Mouse (Mus musculus) limb, embryonic 11.5 days (tissue): ENCODE data around the gene Akirin2. TPM values are rescaled to one million over a fixed set of nuclear protein-coding genes. Genes with fewer than 3 reads are reported as not detected.
"Not testable (repeated sequence)": the region's sequence is repeated elsewhere in the genome, so short reads cannot be mapped to it uniquely, and the experiment has no call there.

ENCODE experiments used
- ATAC-seq: fragments of 200-750 bp; cut with Nextera tagmentation; 2 replicates; pipeline ENCODE4 v1.8.0; 2017; ENCODE audit warnings: low read depth; ENCODE audit not compliant: insufficient number of reproducible peaks, low FRiP score, low TSS enrichment
- DNase-seq: peaks from one replicate; pipeline ENCODE4 v3.0.0-alpha.2; 2015; ENCODE audit warnings: low spot score
- H3K27ac ChIP-seq: fragments of 300-500 bp; sonication (generic); replicated peaks from 2 replicates; pipeline ENCODE4 v1.5.1; 2014; ENCODE audit warnings: low read depth, mild to moderate bottlenecking, low read length
- H3K27me3 ChIP-seq: fragments of 300-500 bp; sonication (generic); 2 replicates; pipeline ENCODE4 v1.6.1; 2014; ENCODE audit warnings: mild to moderate bottlenecking, low read length, mixed read lengths; ENCODE audit not compliant: control insufficient read depth, insufficient read depth
- H3K36me3 ChIP-seq: fragments of 300-500 bp; sonication (generic); 2 replicates; pipeline ENCODE4 v1.6.1; 2014; ENCODE audit warnings: mild to moderate bottlenecking, low read length, moderate library complexity, mixed read lengths; ENCODE audit not compliant: control insufficient read depth, insufficient read depth
- H3K4me1 ChIP-seq: fragments of 300-500 bp; sonication (generic); 2 replicates; pipeline ENCODE4 v1.6.1; 2014; ENCODE audit warnings: low read length, mixed read lengths; ENCODE audit not compliant: control insufficient read depth, insufficient read depth
- H3K4me2 ChIP-seq: fragments of 300-500 bp; sonication (generic); 2 replicates; pipeline ENCODE4 v1.6.1; 2014; ENCODE audit warnings: low read depth, mild to moderate bottlenecking, moderate library complexity; ENCODE audit not compliant: severe bottlenecking
- H3K4me3 ChIP-seq: fragments of 300-500 bp; sonication (generic); 2 replicates; pipeline ENCODE4 v1.5.1; 2014; ENCODE audit warnings: low read depth, low read length
- H3K9ac ChIP-seq: fragments of 300-500 bp; sonication (generic); 2 replicates; pipeline ENCODE4 v1.6.1; 2014; ENCODE audit warnings: mild to moderate bottlenecking, low read length
- H3K9me3 ChIP-seq: fragments of 300-500 bp; sonication (generic); 2 replicates; pipeline ENCODE4 v1.6.1; 2016; ENCODE audit warnings: low read length; ENCODE audit not compliant: control insufficient read depth
- WGBS: fragments of 180-500 bp; shearing (Covaris S2); extraction: QIAGEN DNeasy Blood & Tissue Kit; methylation state at CpG from one replicate; pipeline ENCODE4 v1.1.7; 2014; 5-methylcytosine and 5-hydroxymethylcytosine counted together
- polyA plus RNA-seq: library from polyadenylated mRNA; unstranded; fragments of >200 nt; fragmentation: Nextera tagmentation; extraction: Ambion mirVana; gene quantifications from 2 replicates; pipeline ENCODE4 v1.2.1, GENCODE M21; 2014

Gene Akirin2
- polyA plus RNA-seq, 1 experiment from 2014 or later, result 77.8 TPM

DNA sequence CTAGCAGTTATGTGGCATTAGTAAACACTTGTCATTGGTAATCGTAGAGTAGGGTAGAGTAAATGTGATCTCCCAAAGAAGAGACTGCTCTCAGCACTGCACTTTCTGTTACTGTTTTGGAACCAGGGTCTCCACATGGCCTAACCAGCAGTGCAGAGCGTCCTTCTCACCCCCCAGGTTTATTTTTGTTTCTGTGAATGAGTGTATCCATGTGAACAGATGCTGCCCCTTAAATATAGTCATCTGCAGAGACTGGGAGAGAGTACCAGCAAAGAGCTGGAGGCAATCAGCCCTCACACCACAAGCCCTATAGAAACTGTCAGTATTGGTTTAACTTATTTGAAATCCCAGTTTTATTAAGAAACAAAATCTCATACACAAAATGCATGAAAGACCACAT, 22.1 kb downstream of the Akirin2 start:
- DNase-seq (no peak), ATAC-seq (no peak)
- Histone ChIP-seq H3K4me3 (no peak overlapping the region), H3K27me3 (no peaks in the 10 kb centered on the region), H3K9ac (no peak overlapping the region), H3K9me3 (no peaks in the 10 kb centered on the region), H3K36me3 (peaks cover 6% of the 10 kb centered on the region; the same call in 1 of the 2 replicates), H3K4me1 (no peaks in the 10 kb centered on the region), H3K27ac (no peak overlapping the region), H3K4me2 (no peak overlapping the region)
- 90% methylated on average over 2 of the region's 2 CpGs for WGBS

GRCm38 (mm10) chr4:34577028-34577427, 26.3 kb downstream of the Akirin2 start:
- Histone ChIP-seq H3K27me3 (no peaks in the 10 kb centered on the region), H3K4me3 (no peak overlapping the region), H3K9ac (no peak overlapping the region), H3K27ac (no peak overlapping the region), H3K4me2 (no peak overlapping the region), H3K4me1 (no peaks in the 10 kb centered on the region), H3K36me3 (peaks cover 13% of the 10 kb centered on the region; the same call in 1 of the 2 replicates), H3K9me3 (no peaks in the 10 kb centered on the region)
- DNase-seq (no peak), ATAC-seq (no peak)
- 96% methylated on average over 2 of the region's 2 CpGs for WGBS

- Histone ChIP-seq H3K4me2 (no peak overlapping the region), H3K27me3 (no peaks in the 10 kb centered on the region), H3K27ac (no peak overlapping the region), H3K36me3 (peaks cover 13% of the 10 kb centered on the region; the same call in 1 of the 2 replicates), H3K4me1 (no peaks in the 10 kb centered on the region), H3K4me3 (no peak overlapping the region), H3K9me3 (no peaks in the 10 kb centered on the region), H3K9ac (no peak overlapping the region)
- DNase-seq (no peak), ATAC-seq (no peak)
- 79% methylated on average over 1 of the region's 1 CpGs for WGBS
Observed at GRCm38 (mm10) chr4:34579215-34579614, 28.5 kb downstream of the Akirin2 start.

GRCm38 (mm10) chr4:34581489-34581888, 30.8 kb downstream of the Akirin2 start:
- not testable (repeated sequence) for H3K9me3 ChIP-seq, H3K4me1 ChIP-seq, H3K4me3 ChIP-seq, DNase-seq, H3K4me2 ChIP-seq, ATAC-seq, H3K27ac ChIP-seq, H3K27me3 ChIP-seq, H3K9ac ChIP-seq
- WGBS, result 91% methylated on average over 1 of the region's 1 CpGs
- H3K36me3 ChIP-seq, result peaks cover 16% of the 10 kb centered on the region

DNA sequence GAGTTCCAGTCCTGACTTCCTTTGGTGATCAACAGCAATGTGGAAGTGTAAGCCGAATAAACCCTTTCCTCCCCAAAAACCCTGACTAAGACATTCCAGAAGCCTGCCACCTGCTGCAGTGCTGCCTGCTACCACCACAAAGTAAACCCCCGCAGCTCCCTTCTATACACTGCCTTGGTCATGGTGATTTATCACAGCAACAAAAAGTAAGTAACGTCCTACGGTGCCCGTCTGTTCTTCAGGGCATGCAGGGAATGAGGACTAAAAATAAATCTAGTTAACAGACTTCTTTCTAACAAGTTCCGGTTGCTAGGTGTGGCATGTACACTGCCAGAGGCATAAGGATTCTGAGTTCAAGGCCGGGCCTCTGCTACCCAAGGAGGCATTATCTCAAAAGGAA, 31.3 kb downstream of the Akirin2 start:
- 78% methylated on average over 7 of the region's 7 CpGs for WGBS

GRCm38 (mm10) chr4:34582476-34582875, 31.7 kb downstream of the Akirin2 start:
- H3K27ac ChIP-seq, result no peak overlapping the region
- no peaks in the 10 kb centered on the region for H3K4me1 ChIP-seq
- DNase-seq (no peak), ATAC-seq (no peak)
- H3K4me3 ChIP-seq, result no peak overlapping the region
- H3K27me3 ChIP-seq, result no peaks in the 10 kb centered on the region
- H3K9me3 ChIP-seq, result no peaks in the 10 kb centered on the region
- no peak overlapping the region for H3K9ac ChIP-seq
- WGBS, result 89% methylated on average over 5 of the region's 5 CpGs
- peaks cover 16% of the 10 kb centered on the region for H3K36me3 ChIP-seq
- no peak overlapping the region for H3K4me2 ChIP-seq

More for the DNA sequence above, 31.3 kb downstream of the Akirin2 start:
- Histone ChIP-seq H3K4me1 (no peaks in the 10 kb centered on the region), H3K4me2 (no peak overlapping the region), H3K9me3 (no peaks in the 10 kb centered on the region), H3K9ac (no peak overlapping the region), H3K27me3 (no peaks in the 10 kb centered on the region), H3K27ac (no peak overlapping the region), H3K4me3 (no peak overlapping the region), H3K36me3 (peaks cover 16% of the 10 kb centered on the region)
- no peak for DNase-seq
- no peak for ATAC-seq

- no peaks in the 10 kb centered on the region for H3K27me3 ChIP-seq
- H3K27ac ChIP-seq, result no peak overlapping the region
- DNase-seq (no peak), ATAC-seq (no peak)
- whole genome bisulfite sequencing, result 90% methylated on average over 3 of the region's 3 CpGs
- H3K4me1 ChIP-seq, result no peaks in the 10 kb centered on the region
- H3K4me3 ChIP-seq, result no peak overlapping the region
- H3K9ac ChIP-seq, result no peak overlapping the region
- peaks cover 16% of the 10 kb centered on the region for H3K36me3 ChIP-seq
- no peak overlapping the region for H3K4me2 ChIP-seq
- no peaks in the 10 kb centered on the region for H3K9me3 ChIP-seq
Observed at GRCm38 (mm10) chr4:34583427-34583826, 32.7 kb downstream of the Akirin2 start.

DNA sequence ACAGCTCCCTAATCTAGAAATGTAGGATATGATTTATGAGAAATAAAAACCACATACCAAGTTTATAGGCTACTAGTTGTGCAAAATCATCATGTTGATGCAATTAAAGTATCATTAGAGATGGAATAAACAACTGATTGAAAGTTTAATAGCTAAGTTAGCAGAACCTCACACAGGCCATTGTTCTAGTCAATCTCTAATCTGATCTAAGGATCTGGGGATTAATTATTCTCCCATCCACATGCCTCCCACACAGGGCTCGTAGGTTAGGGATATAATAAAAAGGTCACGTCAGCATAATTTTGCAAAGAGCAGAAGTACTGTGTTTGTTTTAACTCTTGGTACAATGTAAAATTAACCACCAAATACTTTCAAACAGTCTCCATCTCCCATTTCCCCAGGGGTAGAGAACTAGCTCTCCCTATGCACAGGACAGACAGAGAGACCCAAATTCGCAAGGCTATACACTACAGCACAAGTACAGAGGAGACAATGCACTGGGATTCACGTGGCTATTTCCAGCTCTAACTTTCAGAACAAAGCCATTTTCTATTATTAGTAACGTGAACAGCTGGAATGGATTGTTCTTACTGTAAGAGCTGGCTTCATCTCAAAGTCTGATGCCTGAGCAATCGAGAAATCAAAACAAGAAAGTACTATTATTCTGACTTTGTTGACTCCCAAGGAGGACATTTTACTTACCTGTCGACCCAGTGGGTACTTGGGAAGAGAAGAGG, 34.3 kb downstream of the Akirin2 start:
- no peak overlapping the region for H3K4me3 ChIP-seq
- H3K9ac ChIP-seq, result no peak overlapping the region
- DNase-seq (no peak), ATAC-seq (no peak)
- no peak overlapping the region for H3K4me2 ChIP-seq
- H3K27me3 ChIP-seq, result no peaks in the 10 kb centered on the region
- no peak overlapping the region for H3K27ac ChIP-seq
- no peaks in the 10 kb centered on the region for H3K4me1 ChIP-seq
- H3K9me3 ChIP-seq, result no peaks in the 10 kb centered on the region
- H3K36me3 ChIP-seq, result peaks cover 11% of the 10 kb centered on the region
- WGBS, result 90% methylated on average over 7 of the region's 7 CpGs

DNA sequence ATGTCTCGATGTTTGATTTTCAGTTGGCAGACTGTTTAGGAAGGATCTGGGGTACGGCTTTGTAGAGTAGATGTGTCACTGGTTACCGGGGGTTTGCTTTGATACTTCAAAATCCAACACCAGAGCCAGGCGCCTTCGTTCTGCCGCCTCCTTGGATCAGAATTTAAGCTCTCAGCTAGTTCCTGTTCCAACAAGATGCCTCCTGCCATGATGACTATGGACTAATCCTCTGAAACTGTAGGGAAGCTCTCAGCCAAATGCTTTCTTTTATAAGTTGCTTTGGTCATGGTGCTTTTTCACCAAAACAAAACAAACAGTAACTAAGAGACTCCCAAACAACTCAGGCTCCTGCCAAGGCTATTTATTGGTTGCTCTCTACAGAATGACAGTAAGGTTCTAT, 52.4 kb downstream of the Akirin2 start:
- Histone ChIP-seq H3K9ac (no peak overlapping the region), H3K9me3 (no peaks in the 10 kb centered on the region), H3K4me3 (no peak overlapping the region), H3K27ac (no peak overlapping the region), H3K27me3 (no peaks in the 10 kb centered on the region), H3K4me1 (no peaks in the 10 kb centered on the region), H3K36me3 (peaks cover 9% of the 10 kb centered on the region; the same call in 1 of the 2 replicates), H3K4me2 (no peak overlapping the region)
- DNase-seq (no peak), ATAC-seq (no peak)
- WGBS, result 97% methylated on average over 6 of the region's 6 CpGs
